Mouse (Mus musculus) lung, adult 2 months (tissue): Measurements from ENCODE around the gene Riok1.

Experiments
- CTCF ChIP-seq: fragments of 200-500 bp; IDR thresholded peaks from 2 replicates; pipeline ENCODE4 v1.5.1; 2011; ENCODE audit warnings: mild to moderate bottlenecking, low read length, control low read depth; ENCODE audit not compliant: insufficient read depth
- POLR2A ChIP-seq: fragments of 200-500 bp; IDR thresholded peaks from 2 replicates; pipeline ENCODE4 v1.6.1; 2011; ENCODE audit warnings: low read depth, mild to moderate bottlenecking, control low read depth, low read length, borderline replicate concordance; ENCODE audit errors: extremely low read depth

DNA sequence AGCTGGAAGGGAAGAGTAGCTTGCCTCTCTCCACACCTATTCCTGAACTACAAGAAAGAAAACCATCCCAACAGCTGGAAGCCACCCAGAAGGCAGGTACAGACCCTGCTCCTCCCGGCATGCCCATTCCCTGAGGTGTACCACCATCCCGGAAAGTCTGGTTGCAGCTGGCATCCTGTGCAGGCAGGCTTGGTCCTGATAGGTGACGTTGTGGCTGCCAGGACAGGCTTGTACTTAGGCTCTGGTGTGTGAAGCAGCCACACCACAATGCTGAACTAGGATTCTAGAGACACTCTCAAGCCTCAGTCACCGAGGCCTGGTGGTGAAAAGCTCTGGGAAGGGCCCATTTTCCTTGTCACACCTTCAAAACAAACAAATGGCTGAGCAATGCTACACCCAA lies 59.4 kb downstream of the Riok1 start:
- TF ChIP-seq CTCF, result no peak
- TF ChIP-seq POLR2A, result no peak
